Mouse (Mus musculus): Measurements from ENCODE around the gene Chrdl1. TPM values are rescaled to one million over a fixed set of nuclear protein-coding genes. Genes with fewer than 3 reads are reported as not detected.
A peak's percentile ranks its signal among the peaks of the same experiment; 100 is the strongest.

Chrdl1 gene
- polyA plus RNA-seq, 1 experiment: not detected

- H3K4me2 ChIP-seq (ENCODE audit: low read depth): no peak overlapping the region
- no peaks in the 10 kb centered on the region for H3K36me3 ChIP-seq (ENCODE audit: control insufficient read depth, insufficient read depth)
- no peaks in the 10 kb centered on the region for H3K27me3 ChIP-seq (ENCODE audit: control insufficient read depth, insufficient read depth, insufficient read length)
- H3K4me3 ChIP-seq: no peak overlapping the region
- TF ChIP-seq MYOD1 (IDR thresholded peaks at IDR 0.05; ENCODE audit: control insufficient read depth in 1 of 3, insufficient read length in 2 of 3, low read depth in 2 of 3): no peak
- no peak for TF ChIP-seq MYOG (IDR thresholded peaks at IDR 0.05; ENCODE audit: control insufficient read depth in 1 of 3, insufficient read depth in 1 of 3, insufficient read length in 2 of 3, low read depth in 2 of 3)
- no peak for TF ChIP-seq USF1 (IDR thresholded peaks at IDR 0.05; ENCODE audit: low read depth)
- no peak for TF ChIP-seq POLR2A (IDR thresholded peaks at IDR 0.05; ENCODE audit: insufficient read length, low read depth)
- no peak for TF ChIP-seq SRF (IDR thresholded peaks at IDR 0.05; ENCODE audit: control insufficient read depth, insufficient read length, low read depth)
- TF ChIP-seq CEBPB (IDR thresholded peaks at IDR 0.05; ENCODE audit: insufficient read depth, poor library complexity, severe bottlenecking): no peak
- no peak for TF ChIP-seq MAX (IDR thresholded peaks at IDR 0.05; ENCODE audit: low read depth)
- TF ChIP-seq TCF12 (IDR thresholded peaks at IDR 0.05; ENCODE audit: insufficient read depth, poor library complexity, severe bottlenecking): no peak
- no peaks in the 10 kb centered on the region for H3K79me2 ChIP-seq (ENCODE audit: control insufficient read depth, insufficient read depth)
- no peak overlapping the region for H3ac ChIP-seq (ENCODE audit: control insufficient read depth, insufficient read length)
Observed at GRCm38 (mm10) chrX:143347227-143347626, 46.8 kb downstream of the Chrdl1 start.

GRCm38 (mm10) chrX:143346739-143347138 lies 47.3 kb downstream of the Chrdl1 start:
- Histone ChIP-seq H3K4me2 (ENCODE audit: low read depth) (no peak overlapping the region), H3K4me3 (no peak overlapping the region), H3K79me2 (ENCODE audit: control insufficient read depth, insufficient read depth) (no peaks in the 10 kb centered on the region), H3K27me3 (ENCODE audit: control insufficient read depth, insufficient read depth, insufficient read length) (no peaks in the 10 kb centered on the region), H3ac (ENCODE audit: control insufficient read depth, insufficient read length) (no peak overlapping the region), H3K36me3 (ENCODE audit: control insufficient read depth, insufficient read depth) (no peaks in the 10 kb centered on the region)
- TF ChIP-seq MYOD1 (IDR thresholded peaks at IDR 0.05; ENCODE audit: control insufficient read depth in 1 of 3, insufficient read length in 2 of 3, low read depth in 2 of 3) (no peak), E2F4 (IDR thresholded peaks at IDR 0.05; ENCODE audit: insufficient read depth) (no peak), MAX (IDR thresholded peaks at IDR 0.05; ENCODE audit: low read depth) (no peak), REST (IDR thresholded peaks at IDR 0.05; ENCODE audit: insufficient read depth, insufficient read length) (no peak), CEBPB (IDR thresholded peaks at IDR 0.05; ENCODE audit: insufficient read depth, poor library complexity, severe bottlenecking) (no peak), TCF3 (IDR thresholded peaks at IDR 0.05; ENCODE audit: insufficient read length, low read depth) (no peak), POLR2A (IDR thresholded peaks at IDR 0.05; ENCODE audit: insufficient read length, low read depth) (no peak), MYOG (IDR thresholded peaks at IDR 0.05; ENCODE audit: control insufficient read depth in 1 of 3, insufficient read depth in 1 of 3, insufficient read length in 2 of 3, low read depth in 2 of 3) (no peak), SRF (IDR thresholded peaks at IDR 0.05; ENCODE audit: control insufficient read depth, insufficient read length, low read depth) (no peak), USF1 (IDR thresholded peaks at IDR 0.05; ENCODE audit: low read depth) (no peak), POLR2AphosphoS2 (IDR thresholded peaks at IDR 0.05; ENCODE audit: insufficient read length, low read depth) (no peak), TCF12 (IDR thresholded peaks at IDR 0.05; ENCODE audit: insufficient read depth, poor library complexity, severe bottlenecking) (no peak)

GRCm38 (mm10) chrX:143344509-143345495 lies 49.3 kb downstream of the Chrdl1 start:
- no peaks in the 10 kb centered on the region for H3K36me3 ChIP-seq (ENCODE audit: control insufficient read depth, insufficient read depth)
- TF ChIP-seq SRF (IDR thresholded peaks at IDR 0.05; ENCODE audit: control insufficient read depth, insufficient read length, low read depth) (no peak), CEBPB (IDR thresholded peaks at IDR 0.05; ENCODE audit: insufficient read depth, poor library complexity, severe bottlenecking) (peak; percentile 25; the same call in 1 of the 2 replicates)
- H3K4me3 ChIP-seq: no peak overlapping the region
- H3K27me3 ChIP-seq (ENCODE audit: control insufficient read depth, insufficient read depth, insufficient read length): no peaks in the 10 kb centered on the region
- H3ac ChIP-seq (ENCODE audit: control insufficient read depth, insufficient read length): no peak overlapping the region
- H3K4me2 ChIP-seq (ENCODE audit: low read depth): peak overlapping the region; percentile 46
- no peaks in the 10 kb centered on the region for H3K79me2 ChIP-seq (ENCODE audit: control insufficient read depth, insufficient read depth)

- H3K27me3 ChIP-seq (ENCODE audit: control insufficient read depth, insufficient read depth, insufficient read length): no peaks in the 10 kb centered on the region
- TF ChIP-seq MAX (IDR thresholded peaks at IDR 0.05; ENCODE audit: low read depth): no peak
Observed at GRCm38 (mm10) chrX:143338156-143338555, 55.9 kb downstream of the Chrdl1 start.

GRCm38 (mm10) chrX:143337561-143337960 lies 56.5 kb downstream of the Chrdl1 start:
- Histone ChIP-seq H3K27me3 (ENCODE audit: control insufficient read depth, insufficient read depth, insufficient read length) (no peaks in the 10 kb centered on the region), H3ac (ENCODE audit: control insufficient read depth, insufficient read length) (no peak overlapping the region), H3K4me3 (no peak overlapping the region), H3K4me2 (ENCODE audit: low read depth) (peak overlapping the region; percentile 34), H3K79me2 (ENCODE audit: control insufficient read depth, insufficient read depth) (no peaks in the 10 kb centered on the region), H3K36me3 (ENCODE audit: control insufficient read depth, insufficient read depth) (no peaks in the 10 kb centered on the region)
- TF ChIP-seq SRF (IDR thresholded peaks at IDR 0.05; ENCODE audit: control insufficient read depth, insufficient read length, low read depth) (no peak), CEBPB (IDR thresholded peaks at IDR 0.05; ENCODE audit: insufficient read depth, poor library complexity, severe bottlenecking) (no peak), MAX (IDR thresholded peaks at IDR 0.05; ENCODE audit: low read depth) (no peak), E2F4 (IDR thresholded peaks at IDR 0.05; ENCODE audit: insufficient read depth) (no peak), REST (IDR thresholded peaks at IDR 0.05; ENCODE audit: insufficient read depth, insufficient read length) (no peak), POLR2AphosphoS2 (IDR thresholded peaks at IDR 0.05; ENCODE audit: insufficient read length, low read depth) (no peak), TCF3 (IDR thresholded peaks at IDR 0.05; ENCODE audit: insufficient read length, low read depth) (no peak), USF1 (IDR thresholded peaks at IDR 0.05; ENCODE audit: low read depth) (no peak), TCF12 (IDR thresholded peaks at IDR 0.05; ENCODE audit: insufficient read depth, poor library complexity, severe bottlenecking) (no peak), MYOG (IDR thresholded peaks at IDR 0.05; ENCODE audit: control insufficient read depth in 1 of 3, insufficient read depth in 1 of 3, insufficient read length in 2 of 3, low read depth in 2 of 3) (no peak), POLR2A (IDR thresholded peaks at IDR 0.05; ENCODE audit: insufficient read length, low read depth) (no peak)

More at GRCm38 (mm10) chrX:143338156-143338555, 55.9 kb downstream of the Chrdl1 start:
- Histone ChIP-seq H3K79me2 (ENCODE audit: control insufficient read depth, insufficient read depth) (no peaks in the 10 kb centered on the region), H3ac (ENCODE audit: control insufficient read depth, insufficient read length) (no peak overlapping the region), H3K4me3 (no peak overlapping the region), H3K4me2 (ENCODE audit: low read depth) (peak overlapping the region; percentile 34), H3K36me3 (ENCODE audit: control insufficient read depth, insufficient read depth) (no peaks in the 10 kb centered on the region)
